Mouse (Mus musculus): ENCODE results near the gene Foxa3. TPM values are rescaled to one million over a fixed set of nuclear protein-coding genes. Genes with fewer than 3 reads are reported as not detected.
"Not testable (repeated sequence)": the region's sequence is repeated elsewhere in the genome, so short reads cannot be mapped to it uniquely, and the experiment has no call there.

Foxa3 gene
- total RNA-seq (2021): not detected
- 0.06 TPM in 1 of 2 replicates, not detected in the other for polyA plus RNA-seq (2012; rRNA removed)
- long read RNA-seq: 0 reads

DNA sequence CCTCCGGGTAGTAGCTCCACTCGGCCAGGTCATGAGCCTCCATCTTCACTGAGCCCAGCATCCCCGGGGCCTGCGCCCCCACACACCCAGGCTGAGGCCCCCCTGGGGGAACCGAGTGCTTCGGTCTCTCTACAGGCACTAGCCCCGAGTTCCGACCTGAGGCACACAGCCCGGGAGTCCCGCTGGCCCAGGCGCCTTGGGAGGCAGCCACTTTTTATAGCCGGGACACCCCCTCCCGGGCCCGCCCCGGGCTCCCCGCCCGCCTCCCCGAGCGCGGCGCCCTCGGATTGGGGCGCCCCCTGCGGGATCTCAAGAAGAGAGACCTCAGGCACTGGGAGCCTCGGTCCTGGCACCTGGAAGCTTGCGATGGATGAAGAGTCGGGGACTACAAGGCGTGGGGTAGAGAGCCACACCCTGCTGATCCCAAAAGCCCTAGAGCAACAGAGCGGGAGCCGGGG, at the start of gene Foxa3:
TSS of gene Foxa3 (minus strand) at position 182 of the 458 bp plus-strand sequence.
- Histone ChIP-seq H3K4me3 (peak within 1 kb of the TSS; percentile 64), H3K79me2 (replicated peaks; ENCODE audit: control insufficient read depth, insufficient read depth, low read length) (peaks cover 3% of the 10 kb centered on the region), H3K27me3 (ENCODE audit: control insufficient read depth, insufficient read depth, low read length) (peaks cover 6% of the 10 kb centered on the region; the same call in 1 of the 2 replicates), H3K9ac (ENCODE audit: low read depth, low read length) (peak within 1 kb of the TSS; percentile 87), H3K4me1 (ENCODE audit: control insufficient read depth, insufficient read depth, low read length) (peaks cover 2% of the 10 kb centered on the region; the same call in 1 of the 2 replicates), H3K36me3 (ENCODE audit: control insufficient read depth, insufficient read depth, low read length) (no peaks in the 10 kb centered on the region), H3K27ac (peak within 1 kb of the TSS; percentile 78)
- TF ChIP-seq EP300 (IDR thresholded peaks at IDR 0.05; ENCODE audit: insufficient read depth, low read depth, low read length) (no peak), CTCF (IDR thresholded peaks at IDR 0.05) (peak; percentile 67)
- 5% methylated on average over 30 of the region's 30 CpGs for WGBS
- peak; percentile 62 to 67 for DNase-seq
- intact Hi-C loops (cut with DNase I): loop anchor here (2.0 kb wide), 1 partner anchor 17 kb away; no protein-coding TSS in a partner anchor

DNA sequence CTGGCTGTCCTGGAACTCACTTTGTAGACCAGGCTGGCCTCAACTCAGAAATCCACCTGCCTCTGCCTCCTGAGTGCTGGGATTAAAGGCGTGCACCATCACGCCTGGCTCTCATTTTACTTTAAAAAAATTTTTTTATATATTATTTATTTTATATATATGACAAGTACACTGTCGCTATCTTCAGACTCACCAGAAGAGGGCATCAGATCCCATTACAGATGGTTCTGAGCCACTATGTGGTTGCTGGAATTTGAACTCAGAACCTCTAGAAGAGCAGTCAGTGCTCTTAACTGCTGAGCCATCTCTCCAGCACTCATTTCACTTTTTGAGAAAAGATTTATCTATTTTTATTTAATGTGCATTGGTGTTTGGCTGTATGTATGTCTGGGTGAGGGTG, 47.7 kb upstream of the Foxa3 start:
- not testable (repeated sequence) for DNase-seq; H3K27ac ChIP-seq; H3K4me1 ChIP-seq (ENCODE audit: control insufficient read depth, insufficient read depth, low read length); H3K9ac ChIP-seq (ENCODE audit: low read depth, low read length); H3K27me3 ChIP-seq (ENCODE audit: control insufficient read depth, insufficient read depth, low read length); H3K36me3 ChIP-seq (ENCODE audit: control insufficient read depth, insufficient read depth, low read length); H3K4me3 ChIP-seq; H3K79me2 ChIP-seq (replicated peaks; ENCODE audit: control insufficient read depth, insufficient read depth, low read length)
- TF ChIP-seq CTCF (IDR thresholded peaks at IDR 0.05): peak; percentile 64
- WGBS: 46% methylated on average over 3 of the region's 3 CpGs
- intact Hi-C loops (cut with DNase I): loop anchor here (5.0 kb wide), 1 partner anchor 61 kb away; no protein-coding TSS in a partner anchor

GRCm38 (mm10) chr7:19069500-19069899, 46.2 kb upstream of the Foxa3 start:
- Histone ChIP-seq H3K27me3 (ENCODE audit: control insufficient read depth, insufficient read depth, low read length) (peaks cover 10% of the 10 kb centered on the region), H3K36me3 (ENCODE audit: control insufficient read depth, insufficient read depth, low read length) (no peaks in the 10 kb centered on the region), H3K79me2 (replicated peaks; ENCODE audit: control insufficient read depth, insufficient read depth, low read length) (no peaks in the 10 kb centered on the region), H3K4me1 (ENCODE audit: control insufficient read depth, insufficient read depth, low read length) (no peaks in the 10 kb centered on the region), H3K9ac (ENCODE audit: low read depth, low read length) (no peak overlapping the region), H3K27ac (no peak overlapping the region), H3K4me3 (no peak overlapping the region)
- DNase-seq: no peak
- 51% methylated on average over 3 of the region's 3 CpGs for WGBS
- intact Hi-C loops (cut with DNase I): no loop called here
- TF ChIP-seq POLR2A (IDR thresholded peaks at IDR 0.05; ENCODE audit: insufficient read depth, low read depth, low read length): no peak
- peak; percentile 67 for TF ChIP-seq CTCF (IDR thresholded peaks at IDR 0.05)

GRCm38 (mm10) chr7:19068707-19069106, 45.4 kb upstream of the Foxa3 start:
- H3K27me3 ChIP-seq (ENCODE audit: control insufficient read depth, insufficient read depth, low read length): peaks cover 10% of the 10 kb centered on the region
- no peak overlapping the region for H3K27ac ChIP-seq
- peak; percentile 60 to 84 for DNase-seq
- no peak for TF ChIP-seq POLR2A (IDR thresholded peaks at IDR 0.05; ENCODE audit: insufficient read depth, low read depth, low read length)
- peak; percentile 85 for TF ChIP-seq CTCF (IDR thresholded peaks at IDR 0.05)
- 0 out of 2 replicates have a peak, but pooled peaks have one; percentile 32 for TF ChIP-seq EP300 (IDR thresholded peaks at IDR 0.05; ENCODE audit: insufficient read depth, low read depth, low read length)
- H3K9ac ChIP-seq (ENCODE audit: low read depth, low read length): no peak overlapping the region
- WGBS: 0% methylated on average over 2 of the region's 2 CpGs
- no peaks in the 10 kb centered on the region for H3K4me1 ChIP-seq (ENCODE audit: control insufficient read depth, insufficient read depth, low read length)
- H3K4me3 ChIP-seq: no peak overlapping the region
- intact Hi-C loops (cut with DNase I): loop anchor here (1.0 kb wide), 2 partner anchors 20 to 25 kb away; no protein-coding TSS in a partner anchor
- H3K36me3 ChIP-seq (ENCODE audit: control insufficient read depth, insufficient read depth, low read length): no peaks in the 10 kb centered on the region
- no peaks in the 10 kb centered on the region for H3K79me2 ChIP-seq (replicated peaks; ENCODE audit: control insufficient read depth, insufficient read depth, low read length)

- Histone ChIP-seq H3K27me3 (ENCODE audit: control insufficient read depth, insufficient read depth, low read length) (peaks cover 10% of the 10 kb centered on the region), H3K9ac (ENCODE audit: low read depth, low read length) (no peak overlapping the region), H3K4me1 (ENCODE audit: control insufficient read depth, insufficient read depth, low read length) (no peaks in the 10 kb centered on the region), H3K4me3 (no peak overlapping the region), H3K79me2 (replicated peaks; ENCODE audit: control insufficient read depth, insufficient read depth, low read length) (no peaks in the 10 kb centered on the region), H3K36me3 (ENCODE audit: control insufficient read depth, insufficient read depth, low read length) (no peaks in the 10 kb centered on the region), H3K27ac (no peak overlapping the region)
- no peak for DNase-seq
- 57% methylated on average over 13 of the region's 14 CpGs for WGBS
- intact Hi-C loops (cut with DNase I): loop anchor here (1.0 kb wide), 2 partner anchors 20 to 25 kb away; no protein-coding TSS in a partner anchor
- no peak for TF ChIP-seq EP300 (IDR thresholded peaks at IDR 0.05; ENCODE audit: insufficient read depth, low read depth, low read length)
These were observed 44.6 kb upstream of the Foxa3 start for GRCm38 (mm10) chr7:19067935-19068334.

DNA sequence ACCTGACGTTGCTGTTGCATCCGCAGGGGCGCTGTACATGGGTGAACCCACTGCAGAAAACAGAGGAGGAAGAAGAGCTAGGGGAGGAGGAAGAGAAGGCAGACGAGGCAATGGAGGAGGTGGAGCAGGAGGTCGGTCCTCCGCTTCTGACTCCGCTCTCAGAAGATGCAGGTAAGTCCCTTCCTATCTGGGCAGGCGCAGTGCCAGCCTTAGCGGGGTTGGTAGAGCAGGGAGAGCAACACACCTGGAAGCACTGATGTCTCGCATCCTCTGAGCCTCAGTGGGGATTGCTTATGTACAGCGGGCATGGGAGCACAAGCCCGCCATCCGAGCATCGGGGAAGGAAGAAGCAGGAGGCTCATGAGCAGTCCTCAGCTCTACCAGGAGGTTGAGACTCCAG, 43.7 kb upstream of the Foxa3 start:
- no peak for TF ChIP-seq CTCF (IDR thresholded peaks at IDR 0.05)
- TF ChIP-seq EP300 (IDR thresholded peaks at IDR 0.05; ENCODE audit: insufficient read depth, low read depth, low read length): no peak
- no peak for TF ChIP-seq POLR2A (IDR thresholded peaks at IDR 0.05; ENCODE audit: insufficient read depth, low read depth, low read length)
- Histone ChIP-seq H3K9ac (ENCODE audit: low read depth, low read length) (no peak overlapping the region), H3K27ac (no peak overlapping the region), H3K4me3 (no peak overlapping the region), H3K27me3 (ENCODE audit: control insufficient read depth, insufficient read depth, low read length) (peaks cover 10% of the 10 kb centered on the region), H3K4me1 (ENCODE audit: control insufficient read depth, insufficient read depth, low read length) (no peaks in the 10 kb centered on the region), H3K79me2 (replicated peaks; ENCODE audit: control insufficient read depth, insufficient read depth, low read length) (no peaks in the 10 kb centered on the region), H3K36me3 (ENCODE audit: control insufficient read depth, insufficient read depth, low read length) (no peaks in the 10 kb centered on the region)
- DNase-seq: no peak
- intact Hi-C loops (cut with DNase I): no loop called here
- 42% methylated on average over 14 of the region's 14 CpGs for WGBS
